Mouse (Mus musculus) midbrain, postnatal 0 days (tissue): ENCODE measurements around the gene Sectm1a. TPM values are rescaled to one million over a fixed set of nuclear protein-coding genes. Genes with fewer than 3 reads are reported as not detected.
"Not testable (repeated sequence)": the region's sequence is repeated elsewhere in the genome, so short reads cannot be mapped to it uniquely, and the experiment has no call there.

ENCODE experiments used
- ATAC-seq: fragments of 200-750 bp; cut with Nextera tagmentation; 2 replicates; pipeline ENCODE4 v1.8.0; 2017; ENCODE audit warnings: moderate number of reproducible peaks, mild to moderate bottlenecking, moderate TSS enrichment, moderate library complexity; ENCODE audit not compliant: low FRiP score
- DNase-seq: peaks from one replicate; pipeline ENCODE4 v3.0.0-alpha.2; 2015; ENCODE audit warnings: low spot score
- H3K27ac ChIP-seq: fragments of 300-500 bp; sonication (generic); 2 replicates; pipeline ENCODE4 v1.5.1; 2014; ENCODE audit warnings: low read depth, mild to moderate bottlenecking, low read length, mixed read lengths
- H3K27me3 ChIP-seq: fragments of 300-500 bp; sonication (generic); 2 replicates; pipeline ENCODE4 v1.6.1; 2014; ENCODE audit warnings: low read length, control low read depth, mixed read lengths; ENCODE audit not compliant: insufficient read depth
- H3K36me3 ChIP-seq: fragments of 300-500 bp; sonication (generic); 2 replicates; pipeline ENCODE4 v1.6.1; 2014; ENCODE audit warnings: low read length, control low read depth, mixed read lengths; ENCODE audit not compliant: insufficient read depth
- H3K4me1 ChIP-seq: fragments of 300-500 bp; sonication (generic); 2 replicates; pipeline ENCODE4 v1.6.1; 2014; ENCODE audit warnings: mild to moderate bottlenecking, control low read depth, antibody characterized with exemption, low read length, mixed read lengths; ENCODE audit not compliant: insufficient read depth
- H3K4me2 ChIP-seq: fragments of 300-500 bp; sonication (generic); 2 replicates; pipeline ENCODE4 v1.6.1; 2014; ENCODE audit warnings: low read depth, mild to moderate bottlenecking, low read length, mixed read lengths; ENCODE audit not compliant: poor library complexity, severe bottlenecking
- H3K4me3 ChIP-seq: fragments of 300-500 bp; sonication (generic); 2 replicates; pipeline ENCODE4 v1.5.1; 2014; ENCODE audit warnings: low read depth, mild to moderate bottlenecking, low read length, moderate library complexity
- H3K9ac ChIP-seq: fragments of 300-500 bp; sonication (generic); replicated peaks from 2 replicates; pipeline ENCODE4 v1.6.1; 2014; ENCODE audit warnings: mild to moderate bottlenecking, low read length, moderate library complexity, mixed read lengths; ENCODE audit not compliant: poor library complexity, severe bottlenecking
- H3K9me3 ChIP-seq: fragments of 300-500 bp; sonication (generic); 2 replicates; pipeline ENCODE4 v1.6.1; 2016; ENCODE audit warnings: low read length, control low read depth
- CTCF ChIP-seq: IDR thresholded peaks from 2 replicates; pipeline ENCODE4 v1.5.1; 2016; ENCODE audit warnings: antibody characterized with exemption, mild to moderate bottlenecking
- WGBS: fragments of 180-500 bp; shearing (Covaris S2); extraction: QIAGEN DNeasy Blood & Tissue Kit; methylation state at CpG from one replicate; pipeline ENCODE4 v1.1.7; 2014; 5-methylcytosine and 5-hydroxymethylcytosine counted together
- polyA plus RNA-seq: library from polyadenylated mRNA; unstranded; fragments of >200 nt; fragmentation: Nextera tagmentation; extraction: Ambion mirVana; gene quantifications from 2 replicates; pipeline ENCODE4 v1.2.1, GENCODE M21; 2015
- total RNA-seq: library from RNA; depleted of rRNA; stranded (reverse); fragments of >200 nt; gene quantifications from 2 replicates; pipeline ENCODE4 v1.2.3, GENCODE M21; 2014

Gene Sectm1a
- total and polyA plus RNA-seq, 2 experiments from 2014 or later = not detected

DNA sequence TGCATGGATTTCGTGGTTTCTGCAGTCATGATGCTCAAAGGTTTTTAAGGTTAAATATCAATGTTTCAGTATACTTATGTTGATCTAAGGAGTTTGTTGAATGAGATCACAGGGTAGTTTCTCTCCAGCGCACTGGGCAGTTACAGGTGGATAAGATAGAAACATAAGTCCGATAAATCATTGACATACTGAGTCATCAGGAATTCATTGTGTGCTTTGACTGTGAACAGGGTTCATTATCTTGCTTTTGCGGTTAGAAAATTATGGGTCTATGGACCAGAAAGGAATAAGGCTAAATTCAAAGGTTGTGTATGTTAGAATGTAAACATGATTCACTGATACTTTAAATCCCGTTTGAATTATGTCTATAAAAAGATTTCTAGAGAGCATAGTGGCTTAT lies 4.2 kb upstream of the Sectm1a start:
- no peak overlapping the region for H3K9ac ChIP-seq
- H3K4me2 ChIP-seq = no peak overlapping the region
- H3K36me3 ChIP-seq = no peaks in the 10 kb centered on the region
- no peak overlapping the region for H3K4me3 ChIP-seq
- no peaks in the 10 kb centered on the region for H3K9me3 ChIP-seq
- 83% methylated on average over 5 of the region's 5 CpGs for WGBS
- H3K27ac ChIP-seq = no peak overlapping the region
- no peaks in the 10 kb centered on the region for H3K27me3 ChIP-seq
- ATAC-seq = no peak
- H3K4me1 ChIP-seq = no peaks in the 10 kb centered on the region
- DNase-seq = no peak
- TF ChIP-seq CTCF = no peak

DNA sequence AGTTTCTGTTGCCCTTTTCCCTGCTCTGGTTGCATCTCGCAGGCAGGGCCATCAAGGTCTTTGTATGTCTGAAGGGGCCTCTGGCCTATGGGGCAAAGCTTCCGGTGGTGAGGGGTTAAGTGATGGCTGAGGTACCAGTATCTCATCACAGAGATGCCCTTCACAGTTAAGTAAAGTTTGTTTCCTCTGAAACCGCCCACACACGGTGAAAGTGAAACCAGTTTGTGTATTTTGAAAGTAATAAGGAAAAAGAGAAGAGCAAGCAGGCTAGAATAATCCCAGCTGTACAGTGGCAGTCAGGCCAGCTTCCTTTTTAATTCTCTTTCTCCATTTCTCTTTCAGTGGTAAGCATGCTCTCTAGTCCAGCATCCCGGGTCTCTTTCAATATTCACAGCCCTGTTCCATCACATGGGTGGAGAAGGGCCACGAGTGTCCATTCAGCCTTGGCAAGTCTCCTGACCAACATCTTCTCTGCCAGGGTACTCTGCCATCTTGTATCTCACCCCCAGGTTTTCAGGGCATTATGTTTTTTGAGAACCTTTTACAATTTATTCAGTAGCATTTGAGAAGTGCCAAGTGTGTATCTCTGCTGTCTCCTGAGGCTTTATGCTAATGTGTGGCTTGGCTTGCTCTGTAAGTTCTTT lies 2.0 kb upstream of the Sectm1a start:
- no peak for DNase-seq
- ATAC-seq = no peak
- WGBS = 77% methylated on average over 6 of the region's 6 CpGs
- H3K27ac ChIP-seq = no peak overlapping the region
- H3K4me3 ChIP-seq = no peak overlapping the region
- H3K4me1 ChIP-seq = no peaks in the 10 kb centered on the region
- no peaks in the 10 kb centered on the region for H3K27me3 ChIP-seq
- H3K36me3 ChIP-seq = no peaks in the 10 kb centered on the region
- no peak overlapping the region for H3K4me2 ChIP-seq
- no peak for TF ChIP-seq CTCF
- H3K9ac ChIP-seq = no peak overlapping the region
- H3K9me3 ChIP-seq = no peaks in the 10 kb centered on the region

DNA sequence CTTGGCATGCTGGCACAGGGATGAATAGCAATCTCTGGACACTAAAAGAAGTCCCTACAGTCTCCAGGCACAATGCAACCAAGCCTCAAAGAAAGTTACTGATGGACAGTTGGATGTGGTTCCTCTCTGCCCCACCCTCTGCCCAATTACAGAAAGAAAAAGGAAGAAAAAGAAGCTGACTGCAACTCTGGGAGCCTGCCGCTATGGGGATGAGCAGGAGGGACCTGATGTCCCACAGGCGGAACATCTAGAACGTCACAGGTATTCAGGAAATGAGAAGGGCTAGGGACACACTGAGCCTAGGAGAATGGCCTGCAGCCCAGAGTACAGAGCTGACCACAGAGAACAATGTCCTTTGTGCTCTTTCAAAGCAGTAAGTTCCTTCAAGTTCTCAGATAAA lies 1.2 kb upstream of the Sectm1a start:
- Histone ChIP-seq H3K36me3 (no peaks in the 10 kb centered on the region), H3K4me2 (no peak overlapping the region), H3K9me3 (no peaks in the 10 kb centered on the region), H3K27ac (no peak overlapping the region), H3K4me3 (no peak overlapping the region), H3K27me3 (no peaks in the 10 kb centered on the region), H3K4me1 (no peaks in the 10 kb centered on the region), H3K9ac (no peak overlapping the region)
- no peak for TF ChIP-seq CTCF
- no peak for ATAC-seq
- 82% methylated on average over 3 of the region's 3 CpGs for WGBS
- DNase-seq = no peak

DNA sequence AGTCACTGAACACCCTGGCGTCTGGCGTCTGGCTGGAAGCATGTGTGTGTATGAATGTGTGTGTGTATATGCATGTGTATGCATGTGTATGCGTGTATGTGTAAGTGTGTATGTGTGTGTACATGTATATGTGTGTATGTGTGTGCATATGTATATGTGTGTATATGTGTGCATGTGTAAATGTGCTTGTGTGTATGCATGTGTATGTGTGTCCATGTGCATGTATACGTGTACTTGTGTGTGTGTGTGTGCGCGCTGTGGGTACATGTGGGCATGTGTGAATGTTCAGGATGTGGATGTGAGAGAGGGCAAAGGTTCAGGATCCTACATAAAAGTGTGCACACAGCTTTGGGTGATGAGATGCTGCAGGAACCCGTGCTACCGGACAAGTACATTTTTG lies 690 bp downstream of the Sectm1a start:
- WGBS = 94% methylated on average over 8 of the region's 8 CpGs
- Histone ChIP-seq H3K27ac (no peak overlapping the region), H3K36me3 (no peaks in the 10 kb centered on the region), H3K4me2 (no peak overlapping the region), H3K4me3 (no peak overlapping the region), H3K9ac (no peak overlapping the region), H3K4me1 (no peaks in the 10 kb centered on the region), H3K27me3 (no peaks in the 10 kb centered on the region), H3K9me3 (no peaks in the 10 kb centered on the region)
- no peak for ATAC-seq
- no peak for TF ChIP-seq CTCF
- DNase-seq = no peak

DNA sequence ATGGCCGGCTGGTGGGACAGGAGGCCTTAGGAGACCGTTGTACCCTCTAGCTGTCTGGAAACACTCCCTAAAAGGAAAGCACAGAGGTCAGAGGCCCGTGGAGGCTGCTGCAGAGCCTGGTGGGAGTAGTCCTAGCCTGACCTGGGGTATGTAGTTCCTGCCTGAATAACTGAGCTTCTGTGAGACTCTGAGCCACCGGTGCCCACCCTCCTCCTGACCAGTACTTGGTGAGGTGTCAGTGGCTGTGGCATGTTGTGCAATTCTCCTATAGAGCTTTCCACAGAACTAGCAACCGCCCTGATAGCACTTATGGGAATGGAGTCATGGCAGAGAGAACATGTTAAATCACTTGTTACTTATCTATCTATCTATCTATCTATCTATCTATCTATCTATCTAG lies 5.4 kb downstream of the Sectm1a start:
- no peaks in the 10 kb centered on the region for H3K36me3 ChIP-seq
- ATAC-seq (no peak), DNase-seq (no peak)
- no peak overlapping the region for H3K4me2 ChIP-seq
- no peak overlapping the region for H3K9ac ChIP-seq
- no peaks in the 10 kb centered on the region for H3K9me3 ChIP-seq
- H3K4me3 ChIP-seq = no peak overlapping the region
- no peaks in the 10 kb centered on the region for H3K27me3 ChIP-seq
- 87% methylated on average over 5 of the region's 5 CpGs for WGBS
- no peak overlapping the region for H3K27ac ChIP-seq
- no peak for TF ChIP-seq CTCF
- H3K4me1 ChIP-seq = no peaks in the 10 kb centered on the region

DNA sequence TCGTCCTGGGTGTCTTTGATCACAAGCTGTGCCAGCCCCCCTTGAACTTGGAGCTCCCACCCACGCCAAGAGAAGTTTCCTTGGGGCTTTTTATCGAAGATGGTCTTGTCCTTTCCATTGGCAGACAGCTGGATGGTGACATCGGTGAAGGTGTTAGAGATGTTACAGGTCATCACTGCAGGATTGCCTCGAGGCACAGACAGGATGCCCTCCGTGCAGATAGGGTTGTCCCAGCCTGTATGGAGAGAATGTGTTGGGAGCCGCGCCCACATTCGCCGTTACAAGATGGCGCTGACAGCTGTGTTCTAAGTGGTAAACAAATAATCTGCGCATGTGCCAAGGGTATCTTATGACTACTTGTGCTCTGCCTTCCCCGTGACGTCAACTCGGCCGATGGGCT lies 11.4 kb downstream of the Sectm1a start:
- not testable (repeated sequence) for H3K36me3 ChIP-seq, ATAC-seq
- WGBS = 93% methylated on average over 11 of the region's 16 CpGs

More for the DNA sequence above, 11.4 kb downstream of the Sectm1a start:
- H3K4me1 ChIP-seq, DNase-seq, H3K9ac ChIP-seq, H3K9me3 ChIP-seq, H3K4me3 ChIP-seq, H3K4me2 ChIP-seq, H3K27ac ChIP-seq, H3K27me3 ChIP-seq: not testable (repeated sequence)
